Mouse (Mus musculus) ovary, postnatal 14 days (tissue): ENCODE results near the gene Aes.

Source experiments
- DNase-seq: peaks from one replicate; pipeline ENCODE4 v3.0.0; 2022; ENCODE audit warnings: low spot score

The Aes gene

DNA sequence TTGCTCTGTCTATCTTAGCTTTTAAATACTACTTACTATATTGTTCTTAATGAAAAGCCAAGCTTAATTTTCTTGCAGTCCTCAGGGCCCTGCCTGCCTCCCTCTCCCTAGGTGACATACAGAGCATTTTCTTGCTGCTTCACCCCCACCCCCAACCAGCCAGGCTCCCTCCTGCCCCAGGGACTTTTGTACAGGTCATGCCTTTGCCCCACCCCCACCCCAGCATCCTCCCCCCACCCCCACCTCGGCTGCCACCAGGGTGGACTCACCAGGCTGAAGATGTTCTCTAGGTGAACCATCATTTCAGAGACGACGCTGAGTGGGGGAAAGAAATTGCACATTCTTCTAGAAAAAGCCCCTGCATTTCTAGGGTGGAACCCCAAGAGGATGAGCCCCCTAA lies 39.1 kb downstream of the Aes start:
- DNase-seq: no peak

- DNase-seq: no peak
Observed at GRCm38 (mm10) chr10:81598871-81599270, 39.6 kb downstream of the Aes start.

DNA sequence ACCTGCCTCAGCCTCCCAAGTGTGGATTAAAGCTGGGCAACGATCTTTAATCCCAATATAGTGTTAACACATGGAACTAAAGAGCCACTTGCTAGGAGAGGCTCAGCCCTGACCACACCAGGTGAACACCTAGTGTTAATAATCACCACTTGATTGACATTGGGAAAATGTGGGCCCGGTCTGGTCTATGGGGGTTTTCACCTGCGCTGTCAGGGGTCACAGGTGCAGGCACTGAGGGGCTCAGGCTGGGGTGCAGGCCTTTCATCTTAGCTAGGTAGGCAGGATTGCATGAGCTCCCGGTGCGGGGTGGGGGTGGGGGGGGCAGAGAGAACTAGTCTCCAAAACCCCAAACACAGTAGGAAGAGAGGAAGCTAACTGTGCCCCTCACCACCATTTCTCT lies 40.3 kb downstream of the Aes start:
- no peak for DNase-seq

DNA sequence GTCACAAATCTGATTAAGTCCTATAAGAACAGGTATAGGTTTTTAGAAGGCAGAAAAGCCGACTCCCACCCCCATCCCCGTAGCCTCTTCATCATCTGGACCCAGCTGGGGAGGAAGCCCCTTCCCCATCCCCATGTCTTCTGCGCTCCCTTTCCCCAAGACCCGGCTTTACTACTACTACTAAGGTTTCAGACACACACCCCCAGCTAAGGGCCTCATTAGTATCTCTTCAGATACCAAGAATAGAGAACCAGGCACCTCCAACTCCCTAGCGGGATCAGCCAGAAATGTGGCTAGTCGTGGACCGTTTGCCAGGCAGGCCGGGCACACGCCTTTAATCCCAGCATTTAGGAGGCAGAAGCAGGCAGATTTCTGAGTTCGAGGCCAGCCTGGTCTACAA lies 40.8 kb downstream of the Aes start:
- no peak for DNase-seq

DNA sequence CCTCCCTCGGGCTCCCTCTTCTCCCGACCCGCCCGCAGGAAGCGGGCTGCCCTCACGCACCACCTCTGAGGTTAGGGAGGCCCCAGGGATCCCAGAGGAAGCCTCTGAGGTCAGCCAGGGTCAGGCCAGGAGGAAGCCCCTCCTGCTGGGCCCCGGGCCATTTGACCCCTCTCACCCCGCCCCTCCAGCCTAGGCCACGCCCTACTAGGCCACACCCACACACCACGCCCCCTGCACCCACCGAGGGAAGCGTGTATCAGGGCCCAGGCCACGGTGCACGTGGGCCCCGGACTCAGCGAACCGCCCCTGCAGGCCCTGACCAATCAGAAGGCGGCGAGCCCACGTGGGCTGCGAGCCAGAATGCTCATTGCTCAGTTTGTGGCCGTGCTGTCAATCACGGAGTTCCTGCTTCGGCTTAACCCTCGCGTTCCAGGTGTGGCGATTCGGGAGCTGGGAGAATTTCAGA lies 41.5 kb downstream of the Aes start, which contains the start of gene Tle6:
Tle6 (minus strand) TSS at position 336 of the 466 bp plus-strand sequence.
- DNase-seq: peak; percentile 95

DNA sequence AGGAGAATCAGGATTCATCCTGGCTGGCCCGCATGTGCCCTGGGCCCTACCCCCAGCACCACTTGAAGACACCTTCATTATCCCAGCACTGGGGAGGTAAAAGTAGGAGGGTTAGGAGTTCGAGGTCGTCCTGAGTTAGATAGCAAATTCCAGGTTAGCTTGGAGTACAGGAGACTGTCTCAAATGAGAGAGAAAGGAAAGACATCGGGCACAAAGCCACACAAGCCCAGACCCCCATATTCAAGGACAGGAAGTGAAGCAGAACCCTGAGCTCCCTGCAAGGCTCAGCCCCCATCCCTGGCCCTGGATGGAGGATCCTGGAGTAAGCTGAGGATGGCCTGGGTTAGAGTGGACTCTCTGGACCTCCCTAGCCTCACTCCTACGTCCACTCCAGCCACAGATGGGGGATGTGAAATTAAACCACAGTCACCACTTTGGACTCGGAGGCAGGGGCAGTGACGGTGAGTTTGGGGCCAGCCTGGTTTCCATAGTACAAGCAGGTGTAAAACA lies 42.2 kb downstream of the Aes start:
- DNase-seq: no peak

- DNase-seq: no peak
Observed at GRCm38 (mm10) chr10:81602741-81603151, 43.5 kb downstream of the Aes start.

DNA sequence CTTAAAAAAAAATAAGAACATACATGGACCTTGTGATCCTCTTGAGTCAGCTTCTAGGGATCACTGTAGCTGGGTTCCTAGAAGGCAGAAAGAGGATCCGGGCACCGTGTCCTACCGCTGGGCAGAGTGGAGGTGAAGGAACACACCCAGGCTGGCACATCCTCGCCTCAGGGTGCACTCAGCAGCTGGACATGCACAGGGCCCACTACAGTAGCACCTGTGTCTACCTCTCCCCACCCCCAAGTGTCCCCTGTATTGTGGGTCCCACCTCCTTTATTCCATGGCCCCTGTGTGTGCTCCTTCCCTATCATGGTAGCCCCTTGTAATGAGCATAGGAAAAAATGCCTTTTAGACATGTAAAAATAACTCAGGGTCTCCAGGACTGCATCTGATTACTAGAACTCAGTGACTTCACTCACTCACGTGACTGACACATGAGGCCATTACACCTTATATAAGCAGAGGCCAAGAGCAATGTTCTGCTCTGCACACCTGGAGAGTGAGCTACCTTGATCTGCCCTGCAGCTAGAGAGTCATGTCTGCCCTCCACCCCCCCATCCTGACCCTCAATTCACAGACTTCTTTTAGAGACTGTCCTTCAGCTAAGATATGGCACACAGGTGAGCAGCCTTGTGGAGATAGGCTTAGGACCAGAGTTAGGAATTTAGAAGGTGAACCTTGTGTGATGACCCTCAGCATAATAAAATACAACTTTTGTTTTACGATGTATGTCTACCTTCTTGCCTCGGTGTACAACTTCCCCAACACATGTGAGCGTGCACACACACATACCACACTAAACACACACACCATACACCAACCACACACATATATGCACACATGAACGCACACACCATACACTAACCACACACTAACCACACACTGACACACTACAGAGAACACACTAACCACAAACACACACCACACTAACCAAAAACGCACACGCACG lies 45.0 kb downstream of the Aes start:
- no peak for DNase-seq

DNA sequence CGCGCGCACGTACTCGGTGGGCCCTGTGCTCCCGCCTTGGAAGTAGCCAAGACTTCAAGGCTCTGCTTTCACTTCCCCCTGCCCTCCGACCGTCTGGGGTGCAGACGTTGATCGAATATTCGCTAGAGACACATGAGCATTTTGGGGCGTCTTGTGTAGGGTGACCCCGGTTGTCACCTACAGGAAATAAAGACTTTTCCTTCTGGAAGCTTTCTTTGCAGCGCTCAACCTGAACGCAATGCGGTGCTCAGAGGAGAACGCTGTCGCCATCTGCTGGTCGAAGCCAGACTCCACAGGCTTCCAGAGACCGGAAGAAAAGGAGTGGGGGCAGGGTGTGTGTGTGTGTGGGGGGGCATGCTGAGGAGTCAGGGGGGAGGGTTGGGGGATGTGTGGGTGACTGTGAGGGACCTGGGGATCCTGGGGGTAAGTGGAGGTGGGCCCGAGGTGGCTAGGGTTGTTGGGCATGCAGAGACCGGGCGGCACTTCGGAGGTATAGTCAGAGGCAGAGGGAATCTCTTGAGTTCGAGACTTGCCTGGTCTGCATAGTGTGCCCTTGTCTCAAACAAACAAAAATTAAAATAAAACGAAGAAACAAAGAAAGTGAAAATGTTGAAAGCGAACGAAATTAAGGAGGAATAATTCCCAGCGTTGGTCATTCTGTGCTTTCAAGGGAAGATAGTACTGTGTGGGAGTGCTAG lies 45.8 kb downstream of the Aes start:
- DNase-seq: peak; percentile 85

- no peak for DNase-seq
Observed at GRCm38 (mm10) chr10:81605666-81605973, 46.3 kb downstream of the Aes start.

DNA sequence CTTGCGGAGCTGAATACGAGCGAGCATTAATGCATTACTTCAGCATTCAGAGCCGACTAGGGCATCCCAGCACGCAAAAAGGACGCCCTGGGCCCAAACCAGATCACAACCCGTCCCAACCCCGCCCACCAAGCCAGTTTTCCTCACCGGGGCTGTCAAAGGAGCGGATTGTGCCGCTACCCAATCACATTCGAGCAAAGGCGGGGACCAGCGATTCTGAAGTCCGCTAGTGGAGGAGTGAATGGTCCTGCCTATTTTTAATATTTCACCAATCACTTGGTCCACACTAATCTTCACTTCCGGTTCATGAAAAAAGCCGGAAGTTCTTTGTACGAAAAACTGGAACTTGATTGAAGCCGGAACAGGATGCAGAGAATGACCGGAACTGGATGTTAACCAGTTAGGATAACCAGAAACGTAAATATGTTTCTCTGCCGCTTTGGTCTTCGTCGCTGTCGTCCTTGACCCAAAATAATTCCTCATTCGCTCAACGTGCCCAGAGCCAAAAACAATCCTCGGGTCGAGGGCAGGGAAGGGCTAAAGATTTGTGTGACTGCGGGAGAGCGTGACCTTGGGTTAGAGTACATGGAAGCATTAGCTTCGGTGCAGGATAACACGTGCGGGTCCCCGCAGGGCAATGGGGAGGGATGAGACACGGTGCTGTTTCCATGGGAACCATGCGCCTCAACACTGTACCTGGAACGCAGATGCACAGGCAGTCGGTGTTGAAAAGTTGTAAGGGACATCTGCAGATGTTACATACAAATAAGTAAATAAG lies 46.9 kb downstream of the Aes start, which contains the start of gene BC025920:
BC025920 (plus strand) TSS at position 297 of the 778 bp plus-strand sequence.
- peak; percentile 83 for DNase-seq

DNA sequence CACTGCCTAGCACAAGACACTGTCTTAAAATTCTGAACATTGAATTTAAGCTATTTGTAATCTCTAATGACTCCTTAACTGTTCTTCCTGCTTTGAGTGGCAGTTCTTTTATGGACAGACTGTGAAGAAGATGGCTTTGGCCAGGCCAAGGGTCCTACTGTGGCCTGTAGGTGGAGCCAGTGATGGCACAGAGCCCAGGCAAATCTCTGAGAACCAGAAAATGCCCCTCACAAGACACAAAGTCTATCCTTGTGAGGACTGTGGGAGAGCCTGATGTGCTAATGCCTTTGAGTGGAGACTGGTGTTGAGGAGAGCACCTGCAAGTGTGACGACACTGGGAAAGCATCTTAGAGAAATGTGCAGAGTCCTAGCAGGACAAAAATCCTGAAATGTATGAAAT lies 49.0 kb downstream of the Aes start:
- no peak for DNase-seq

DNA sequence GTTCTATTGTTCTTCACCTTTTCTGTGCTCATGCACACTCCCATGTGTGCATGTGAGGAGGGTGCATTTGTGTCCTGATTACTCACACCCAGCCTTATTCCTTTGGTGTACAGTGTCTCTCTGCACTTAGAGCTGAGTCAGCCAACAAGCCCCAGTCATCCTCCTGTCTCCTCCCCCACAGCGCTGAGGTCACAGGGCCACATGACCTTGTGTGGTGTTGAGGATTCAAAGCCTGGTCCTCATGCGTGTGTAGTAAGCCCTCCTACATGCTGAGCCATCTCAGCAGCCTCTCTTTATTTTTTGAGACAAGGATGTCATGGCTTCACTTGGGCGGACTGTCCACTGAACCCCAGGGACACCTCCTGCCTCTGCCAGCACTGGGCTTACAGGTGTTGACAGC lies 53.5 kb downstream of the Aes start:
- no peak for DNase-seq

DNA sequence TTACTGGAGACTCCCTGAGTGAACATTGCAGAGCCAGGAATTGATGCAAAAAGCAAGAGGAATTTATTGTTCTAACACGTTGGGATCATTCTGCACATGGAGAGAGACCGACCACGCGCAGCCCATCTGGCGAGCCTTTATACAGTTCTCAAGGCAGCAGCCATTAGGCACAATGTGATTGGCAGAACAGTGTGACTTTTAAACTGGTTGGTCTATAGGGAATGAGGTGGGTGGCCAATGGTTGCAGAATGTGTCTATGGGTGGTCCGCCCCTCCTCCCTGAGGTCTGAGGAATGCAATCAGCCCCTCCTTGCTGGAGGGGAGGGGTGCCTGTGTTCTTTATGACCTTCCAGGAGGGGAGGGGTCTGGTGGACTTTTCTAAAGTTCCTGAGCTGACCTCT lies 56.2 kb downstream of the Aes start:
- DNase-seq: no peak
